18 mouse cellular contexts compared by ENCODE assay signal in genomic region chr17:11309843-11310242, GRCm38 (mm10).
DNase-seq lines count a peak whose midpoint lies in the region; ATAC-seq and TF ChIP-seq lines count a peak whose summit lies in the region.
"Had no signal": no experiment of that assay in that cellular context is flagged by ENCODE, and none has a peak within 500 bp of the region (broad histone marks: within the 10 kb centered on the region; RNA-seq: fewer than 3 reads in every experiment).

No protein-coding gene starts in this region.

- ATAC-seq in intestine, postnatal 0 days = no peak

- in situ Hi-C loops in ES-E14 (cut with MboI; ENCODE audit: low sequenced_read_pairs in 2 of 2, unreplicated experiment in 2 of 2) = no loop called here

- 17% methylated on average over 1 of the region's 1 CpGs for WGBS in intestine, postnatal 0 days
- 30% methylated on average over 1 of the region's 1 CpGs for WGBS in heart, embryonic 10.5 days

- no peaks in the 10 kb centered on the region for H3K27me3 ChIP-seq in intestine, postnatal 0 days (replicated peaks; ENCODE audit: control insufficient read depth, insufficient read depth, low read length)
- H3K27me3 ChIP-seq in heart, embryonic 10.5 days (ENCODE audit: insufficient read depth, poor library complexity, severe bottlenecking) = no peaks in the 10 kb centered on the region
- H3K27me3 ChIP-seq: embryonic facial prominence, embryonic 15.5 days; heart, embryonic 12.5 days; hindbrain, embryonic 15.5 days; limb, embryonic 15.5 days; neural tube, embryonic 13.5 days had no signal

- no peaks in the 10 kb centered on the region for H3K9me3 ChIP-seq in ES-E14 (ENCODE audit: control insufficient read depth, insufficient read depth, low read depth, low read length)
- no peaks in the 10 kb centered on the region for H3K9me3 ChIP-seq in intestine, postnatal 0 days (ENCODE audit: control insufficient read depth)
- H3K9me3 ChIP-seq in heart, embryonic 10.5 days = no peaks in the 10 kb centered on the region
- H3K9me3 ChIP-seq: embryonic facial prominence, embryonic 15.5 days; heart, embryonic 12.5 days; hindbrain, embryonic 15.5 days; limb, embryonic 15.5 days; neural tube, embryonic 13.5 days had no signal

- TF ChIP-seq CTCF in intestine, postnatal 0 days (IDR thresholded peaks at IDR 0.05; ENCODE audit: low read depth) = no peak

- DNase-seq in 3T3-L1 (ENCODE audit: low read depth, low spot score) (peak; percentile 9), ES-E14 (ENCODE audit: low read depth, low spot score) (peak; percentile 8)
- DNase-seq in embryo, embryonic 10 days (ENCODE audit: low spot score) = peak; percentile 65
- peak; percentile 62 for DNase-seq in forelimb bud, embryonic 11.5 days (ENCODE audit: low read depth, low spot score)
- DNase-seq in heart, embryonic 10.5 days (ENCODE audit: low spot score) = no peak
- DNase-seq in neural tube, embryonic 10.5 days (ENCODE audit: extremely low spot score, low spot score) = no peak
- DNase-seq in left cerebral cortex, adult 9 months (ENCODE audit: low spot score in 2 of 2) = no peak
- DNase-seq: cerebellum, postnatal 14 days; kidney, adult 18-20 months; kidney, postnatal 25 days; layer of hippocampus, adult 9-11 months; thymus, postnatal 36 days had no signal

- no peak overlapping the region for H3K4me2 ChIP-seq in intestine, postnatal 0 days (replicated peaks; ENCODE audit: low read depth)
- H3K4me2 ChIP-seq: embryonic facial prominence, embryonic 15.5 days; heart, embryonic 12.5 days; hindbrain, embryonic 15.5 days; limb, embryonic 15.5 days; neural tube, embryonic 13.5 days had no signal

- H3K27ac ChIP-seq in ES-E14 (ENCODE audit: insufficient read depth, low read depth, low read length, poor library complexity, severe bottlenecking) = no peak overlapping the region
- no peak overlapping the region for H3K27ac ChIP-seq in intestine, postnatal 0 days (ENCODE audit: low read depth, low read length)
- no peak overlapping the region for H3K27ac ChIP-seq in heart, embryonic 10.5 days
- H3K27ac ChIP-seq: embryonic facial prominence, embryonic 15.5 days; hindbrain, embryonic 15.5 days; limb, embryonic 15.5 days; neural tube, embryonic 13.5 days had no signal

- H3K4me3 ChIP-seq in ES-E14 (ENCODE audit: insufficient read depth in 1 of 2, low read depth in 1 of 2, low read length in 2 of 2, poor library complexity in 1 of 2, severe bottlenecking in 1 of 2) = no peak overlapping the region
- no peak overlapping the region for H3K4me3 ChIP-seq in intestine, postnatal 0 days (ENCODE audit: low read depth, low read length)
- H3K4me3 ChIP-seq in heart, embryonic 10.5 days = no peak overlapping the region
- H3K4me3 ChIP-seq: embryonic facial prominence, embryonic 15.5 days; heart, embryonic 12.5 days; hindbrain, embryonic 15.5 days; limb, embryonic 15.5 days; neural tube, embryonic 13.5 days had no signal

- H3K9ac ChIP-seq in ES-E14 (ENCODE audit: insufficient read depth, low read depth, low read length, poor library complexity, severe bottlenecking) = no peak overlapping the region
- no peak overlapping the region for H3K9ac ChIP-seq in intestine, postnatal 0 days (ENCODE audit: low read depth, low read length)
- H3K9ac ChIP-seq: embryonic facial prominence, embryonic 15.5 days; heart, embryonic 12.5 days; hindbrain, embryonic 15.5 days; limb, embryonic 15.5 days; neural tube, embryonic 13.5 days had no signal

- H3K4me1 ChIP-seq in ES-E14 (ENCODE audit: control insufficient read depth in 2 of 2, insufficient read depth in 2 of 2, low read length in 2 of 2, poor library complexity in 1 of 2) = no peaks in the 10 kb centered on the region
- no peaks in the 10 kb centered on the region for H3K4me1 ChIP-seq in intestine, postnatal 0 days (replicated peaks; ENCODE audit: control insufficient read depth, insufficient read depth, low read length)
- H3K4me1 ChIP-seq in heart, embryonic 10.5 days = no peaks in the 10 kb centered on the region
- H3K4me1 ChIP-seq: embryonic facial prominence, embryonic 15.5 days; heart, embryonic 12.5 days; hindbrain, embryonic 15.5 days; limb, embryonic 15.5 days had no signal

- no peaks in the 10 kb centered on the region for H3K36me3 ChIP-seq in ES-E14 (ENCODE audit: control insufficient read depth, insufficient read depth, low read length, poor library complexity, severe bottlenecking)
- no peaks in the 10 kb centered on the region for H3K36me3 ChIP-seq in intestine, postnatal 0 days (ENCODE audit: control insufficient read depth, insufficient read depth)
- no peaks in the 10 kb centered on the region for H3K36me3 ChIP-seq in heart, embryonic 10.5 days
- H3K36me3 ChIP-seq: embryonic facial prominence, embryonic 15.5 days; heart, embryonic 12.5 days; hindbrain, embryonic 15.5 days; limb, embryonic 15.5 days; neural tube, embryonic 13.5 days had no signal

TF ChIP-seq in ES-E14, 5 proteins besides CTCF, POLR2A, EP300 and RAD21:
- no peak for TF ChIP-seq ZC3H11A (IDR thresholded peaks at IDR 0.05; ENCODE audit: borderline replicate concordance, low read depth, low read length)
- TF ChIP-seq CHD2 (IDR thresholded peaks at IDR 0.05; ENCODE audit: low read depth, low read length) = no peak
- TF ChIP-seq MAFK (IDR thresholded peaks at IDR 0.05; ENCODE audit: insufficient read depth, low read depth, low read length) = no peak
- TF ChIP-seq ZNF384 (IDR thresholded peaks at IDR 0.05; ENCODE audit: low read depth, low read length) = no peak
- TF ChIP-seq HCFC1 (IDR thresholded peaks at IDR 0.05; ENCODE audit: borderline replicate concordance, insufficient read depth, low read length) = no peak

Comparison
In these comparisons a context has a peak if more than half of its experiments do, and no peak if none do; other contexts are left out.
1. DNase-seq: peak in 3T3-L1 (single experiment), ES-E14 (single experiment), embryo, embryonic 10 days (single experiment) and forelimb bud, embryonic 11.5 days (single experiment); none in heart, embryonic 10.5 days (single experiment), neural tube, embryonic 10.5 days (single experiment) and left cerebral cortex, adult 9 months (0 of 2).